Mouse (Mus musculus): ENCODE results near the gene Ccdc184.

Gene Ccdc184

DNA sequence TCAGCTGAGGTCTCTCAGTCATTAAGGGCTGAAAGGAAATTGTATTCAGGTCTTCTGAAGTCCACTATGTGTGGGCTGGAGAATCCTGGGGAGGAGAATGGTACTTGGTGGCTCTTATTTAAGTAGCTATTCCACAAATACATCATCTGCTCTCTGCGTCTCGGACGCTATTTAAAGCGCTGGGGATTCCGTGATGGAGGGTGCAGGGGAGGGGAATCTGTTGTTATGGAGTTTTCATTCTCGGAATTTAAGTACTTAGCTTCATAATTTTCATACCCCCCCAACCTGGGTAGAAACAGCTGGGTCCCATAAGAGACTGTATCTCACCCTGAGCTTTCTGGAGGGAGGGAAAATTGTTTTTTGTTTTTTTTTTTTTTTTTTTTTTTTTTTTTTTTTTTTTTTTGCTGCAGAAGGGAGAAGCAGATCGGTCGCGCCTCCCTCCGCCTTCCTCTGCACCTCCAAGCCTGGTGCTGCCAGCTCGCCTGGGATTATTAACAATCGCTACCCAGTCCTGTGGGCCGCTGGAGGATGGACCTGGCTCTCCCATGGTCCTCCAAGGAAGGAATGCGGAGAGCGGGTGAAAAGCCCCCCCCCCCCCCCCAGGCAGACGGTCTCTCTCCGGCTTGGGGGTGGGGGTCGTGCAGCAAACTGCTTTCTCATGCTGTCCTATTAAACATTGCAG is at the start of gene Ccdc184:
TSS of gene Ccdc184 (plus strand) at position 196 of the 682 bp plus-strand sequence.
- in situ Hi-C loops (cut with MseI, MboI) = no loop called here

DNA sequence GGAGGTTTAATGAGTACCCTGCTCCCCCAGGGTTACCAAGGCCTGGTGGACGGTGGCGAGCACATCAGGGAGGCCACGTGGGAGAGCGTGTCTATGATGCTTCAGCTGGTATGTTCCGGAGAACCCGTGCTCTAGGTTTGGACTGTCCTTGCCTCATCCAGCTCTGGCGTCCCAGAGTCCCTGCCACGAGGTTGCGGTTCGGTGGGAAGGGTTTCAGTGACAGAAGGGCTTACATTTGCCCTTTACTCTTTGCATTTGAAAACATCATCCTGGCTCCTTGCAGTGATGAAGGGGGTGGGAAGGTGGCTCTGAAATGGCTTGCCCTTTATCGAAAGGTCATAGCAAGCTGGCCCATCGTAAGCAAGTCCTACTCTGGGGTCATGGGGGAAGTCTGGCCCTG is 47.6 kb upstream of the Ccdc184 start:
- in situ Hi-C loops (cut with MseI, MboI) = no loop called here

DNA sequence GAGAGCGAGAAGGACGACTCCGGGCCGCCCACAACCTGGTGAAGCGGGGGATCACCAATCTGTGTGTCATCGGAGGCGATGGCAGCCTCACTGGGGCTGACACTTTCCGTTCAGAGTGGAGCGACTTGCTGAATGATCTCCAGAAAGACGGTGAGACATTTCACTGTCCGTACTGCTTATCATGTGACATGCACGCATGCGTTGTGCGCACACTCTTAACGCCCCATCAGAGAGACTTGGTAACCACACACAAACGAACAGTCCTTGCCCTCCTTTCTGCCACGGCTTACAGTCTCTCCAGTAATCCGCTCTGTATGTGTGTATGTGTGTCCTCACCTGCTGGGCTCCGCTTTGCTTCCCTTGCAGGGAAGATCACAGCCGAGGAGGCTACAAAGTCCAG is 46.1 kb upstream of the Ccdc184 start:
- in situ Hi-C loops (cut with MseI, MboI) = no loop called here

- in situ Hi-C loops (cut with MseI, MboI) = no loop called here
Measured at GRCm38 (mm10) chr15:98131001-98131400, 36.0 kb upstream of the Ccdc184 start.

- in situ Hi-C loops (cut with MseI, MboI) = no loop called here
Measured at GRCm38 (mm10) chr15:98131451-98131850, 35.5 kb upstream of the Ccdc184 start.

- in situ Hi-C loops (cut with MseI, MboI) = no loop called here
Measured at GRCm38 (mm10) chr15:98131942-98132655, 34.9 kb upstream of the Ccdc184 start.

DNA sequence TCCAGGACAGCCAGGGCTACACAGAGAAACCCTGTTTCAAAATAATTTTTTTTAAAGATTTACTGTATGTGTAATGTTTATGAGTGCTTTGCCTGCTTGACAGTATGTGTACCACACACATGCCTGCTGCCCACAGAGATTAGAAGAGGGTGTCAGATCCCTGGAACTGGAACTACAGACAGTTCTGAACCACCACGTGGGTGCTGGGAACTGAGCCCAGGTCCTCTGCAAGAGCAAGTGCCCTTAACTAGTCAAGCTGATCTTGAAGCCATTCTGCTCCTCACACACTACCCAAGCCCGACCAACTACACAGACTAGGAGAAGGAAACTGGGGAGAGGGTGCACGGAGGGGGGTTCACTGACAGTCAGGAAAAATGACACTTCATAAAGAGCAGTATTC is 33.5 kb upstream of the Ccdc184 start:
- in situ Hi-C loops (cut with MseI, MboI) = no loop called here

- in situ Hi-C loops (cut with MseI, MboI) = no loop called here
Measured at GRCm38 (mm10) chr15:98134034-98134433, 32.9 kb upstream of the Ccdc184 start.

DNA sequence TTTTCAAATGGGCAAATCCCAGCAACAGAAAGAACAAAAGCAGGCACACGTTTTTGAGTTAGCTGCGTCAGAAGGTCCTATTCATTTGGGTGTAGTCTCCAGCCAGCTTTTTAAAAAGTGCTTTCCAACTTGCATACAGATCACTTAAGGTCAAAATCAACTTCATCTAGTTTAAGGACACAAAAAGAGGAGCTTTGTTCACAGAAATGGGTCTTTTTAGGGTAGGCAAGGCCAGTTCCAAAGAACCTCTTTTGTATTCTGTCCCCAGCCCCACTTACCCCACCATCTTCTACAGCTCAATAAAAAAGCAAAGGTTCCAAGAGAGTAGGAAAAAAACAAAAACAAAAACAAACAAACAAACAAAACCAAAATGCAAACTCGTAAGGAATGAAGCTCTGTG is 32.3 kb upstream of the Ccdc184 start:
- in situ Hi-C loops (cut with MseI, MboI) = no loop called here

DNA sequence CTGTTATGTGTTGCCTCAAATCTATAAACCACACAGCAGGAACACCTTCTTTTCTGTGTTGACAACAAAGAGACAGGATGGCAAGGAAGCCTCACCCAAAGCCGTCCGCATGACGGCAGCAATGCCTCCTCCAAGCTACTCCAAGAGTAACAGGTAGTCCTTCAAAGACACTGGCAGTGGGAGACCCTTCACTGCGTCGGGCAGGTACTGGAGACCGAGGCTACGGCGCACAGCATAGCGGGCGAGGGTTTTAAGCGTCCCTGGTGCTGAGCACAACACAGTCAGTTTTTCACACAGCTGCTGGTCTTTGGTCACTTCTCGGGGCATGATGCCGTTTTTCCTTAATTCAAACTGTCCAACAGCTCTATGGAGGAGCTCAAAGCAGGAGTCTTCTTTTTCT is 31.3 kb upstream of the Ccdc184 start:
- in situ Hi-C loops (cut with MseI, MboI) = no loop called here

DNA sequence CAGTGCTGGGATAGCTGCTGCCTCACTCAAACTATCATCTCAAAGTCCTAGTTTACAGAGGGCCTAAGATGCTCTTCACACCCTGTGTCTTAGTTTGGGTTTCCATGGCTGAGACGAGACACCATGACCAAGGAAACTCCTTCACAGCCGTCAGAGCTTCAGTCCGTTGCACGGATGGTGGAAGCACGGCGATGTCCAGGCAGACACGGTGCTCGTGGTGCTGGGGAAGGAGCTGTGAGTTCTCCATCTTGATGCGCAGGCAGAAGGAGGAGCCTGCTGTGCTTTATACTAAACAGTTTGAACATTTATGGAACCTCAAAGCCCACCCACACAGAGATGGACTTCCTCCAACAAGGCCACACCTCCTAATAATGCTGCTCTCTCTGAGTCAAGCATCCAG is 30.1 kb upstream of the Ccdc184 start:
- in situ Hi-C loops (cut with MseI, MboI) = no loop called here

- in situ Hi-C loops (cut with MseI, MboI) = no loop called here
Measured at GRCm38 (mm10) chr15:98139763-98140162, 27.2 kb upstream of the Ccdc184 start.

DNA sequence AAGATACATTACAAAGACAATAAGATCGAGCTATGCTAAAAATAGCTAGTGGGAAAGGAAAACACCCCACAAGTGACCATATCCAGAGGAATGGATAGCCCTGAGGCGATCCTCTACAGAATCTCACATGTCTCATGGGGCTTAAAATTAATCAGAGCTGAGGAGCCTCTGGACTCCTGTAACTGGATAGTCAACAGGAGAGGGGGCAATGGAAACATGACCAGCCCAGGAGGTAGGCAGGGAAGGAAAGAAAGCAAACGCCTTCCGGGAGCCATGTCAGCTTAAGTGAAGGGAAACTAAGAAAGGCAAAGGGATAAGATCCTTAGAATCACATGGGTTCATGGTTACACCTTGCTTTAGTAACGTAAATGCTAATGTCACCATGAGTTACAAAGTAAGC is 26.1 kb upstream of the Ccdc184 start:
- in situ Hi-C loops (cut with MseI, MboI) = no loop called here

DNA sequence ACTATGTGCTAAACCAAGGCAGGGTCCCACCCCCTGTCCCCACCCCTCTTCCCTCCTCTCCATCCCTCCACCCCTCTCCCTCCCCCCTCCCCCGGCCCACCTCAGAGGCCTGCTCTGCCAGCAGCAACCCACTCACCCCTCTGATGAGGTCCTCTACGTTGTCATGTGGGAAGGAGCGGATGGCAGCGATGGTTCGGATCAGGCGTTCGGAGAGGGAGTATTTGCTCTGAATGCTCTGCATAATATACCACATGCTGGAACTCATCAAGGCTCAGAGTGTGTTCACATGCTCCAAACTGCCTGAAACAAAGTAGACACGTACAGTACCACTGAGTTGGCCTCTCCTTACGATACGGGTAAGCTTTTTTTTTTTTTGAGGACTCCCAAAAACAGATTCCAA is 24.4 kb upstream of the Ccdc184 start:
- in situ Hi-C loops (cut with MseI, MboI) = no loop called here

GRCm38 (mm10) chr15:98144861-98145507 is 22.0 kb upstream of the Ccdc184 start:
- in situ Hi-C loops (cut with MseI, MboI) = no loop called here

- in situ Hi-C loops (cut with MseI, MboI) = no loop called here
Measured at GRCm38 (mm10) chr15:98145559-98146181, 21.3 kb upstream of the Ccdc184 start.

GRCm38 (mm10) chr15:98148356-98148755 is 18.6 kb upstream of the Ccdc184 start:
- in situ Hi-C loops (cut with MseI, MboI) = no loop called here

- in situ Hi-C loops (cut with MseI, MboI) = no loop called here
Measured at GRCm38 (mm10) chr15:98149166-98149602, 17.8 kb upstream of the Ccdc184 start.

DNA sequence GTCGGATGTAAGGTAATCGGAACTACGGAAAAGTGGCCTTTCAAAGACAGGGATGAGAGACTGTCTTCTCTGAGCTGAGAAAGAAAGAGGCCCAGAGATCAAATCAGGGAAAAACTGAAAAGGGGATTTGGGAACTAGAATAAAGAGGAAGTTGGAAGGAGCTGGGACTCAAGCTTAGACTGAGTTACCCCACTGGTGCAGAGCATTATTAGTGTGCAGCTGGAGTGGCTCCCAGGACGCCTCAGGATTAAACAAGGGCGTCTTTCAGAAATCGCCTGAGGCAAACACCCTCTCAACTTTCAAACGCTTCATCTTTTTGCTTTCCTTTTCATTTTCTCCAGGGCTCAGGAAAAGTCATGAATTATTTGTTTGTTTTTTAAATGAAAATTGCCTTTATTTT is 14.0 kb upstream of the Ccdc184 start:
- in situ Hi-C loops (cut with MseI, MboI) = loop anchor here in 1 of 2 experiments (5.0 kb wide), 1 partner anchor 66 kb away; no protein-coding TSS in a partner anchor

DNA sequence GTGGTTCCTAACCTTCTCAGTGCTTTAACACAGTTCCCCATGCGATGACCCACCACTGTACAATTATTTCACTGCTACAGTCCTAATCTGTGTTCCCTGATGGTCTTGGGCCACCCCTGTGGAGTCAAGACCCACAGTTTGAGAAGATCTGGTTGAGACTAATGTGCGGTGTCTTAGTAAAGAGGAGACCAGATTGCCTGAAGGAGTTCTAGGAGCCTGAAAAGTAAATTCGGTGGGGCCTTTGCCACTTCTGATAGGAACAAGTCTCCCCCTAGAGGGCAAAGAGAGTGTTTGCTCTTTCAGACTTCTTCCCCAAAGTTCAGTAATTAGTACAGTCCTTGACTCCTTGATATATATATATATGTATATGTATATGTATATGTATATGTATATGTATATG is 13.3 kb upstream of the Ccdc184 start:
- in situ Hi-C loops (cut with MseI, MboI) = loop anchor here in 1 of 2 experiments (5.0 kb wide), 1 partner anchor 66 kb away; no protein-coding TSS in a partner anchor

- in situ Hi-C loops (cut with MseI, MboI) = loop anchor here in 1 of 2 experiments (5.0 kb wide), 1 partner anchor 67 kb away; no protein-coding TSS in a partner anchor
Measured at GRCm38 (mm10) chr15:98154146-98154545, 12.8 kb upstream of the Ccdc184 start.

DNA sequence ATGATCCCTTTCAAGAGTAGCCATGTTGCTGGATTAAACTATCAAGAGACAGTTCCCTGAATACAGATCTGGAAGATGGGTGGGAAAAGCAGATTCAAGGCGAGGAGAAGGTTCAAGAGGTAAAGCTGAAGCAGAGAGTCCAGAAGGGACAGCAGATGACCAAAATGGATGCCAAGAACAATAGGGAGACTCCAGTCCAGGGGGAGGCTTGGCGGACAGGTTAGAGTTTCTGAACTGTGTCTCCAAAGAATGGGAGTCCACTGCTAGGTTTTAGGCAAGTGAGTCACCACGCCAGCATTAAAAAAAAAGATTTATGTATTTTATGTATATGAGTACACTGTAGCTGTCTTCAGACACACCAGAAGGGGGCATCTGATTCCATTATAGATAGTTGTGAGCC is 12.3 kb upstream of the Ccdc184 start:
- in situ Hi-C loops (cut with MseI, MboI) = loop anchor here in 1 of 2 experiments (5.0 kb wide), 1 partner anchor 67 kb away; no protein-coding TSS in a partner anchor
